Mouse (Mus musculus) cerebellum, adult 11 months (tissue): Measurements from ENCODE around the gene Ext2.

ENCODE experiments used
- DNase-seq: peaks from one replicate; pipeline ENCODE4 v3.0.0; 2022

Gene Ext2

GRCm38 (mm10) chr2:93665472-93665871, 156.9 kb downstream of the Ext2 start:
- DNase-seq: no peak

DNA sequence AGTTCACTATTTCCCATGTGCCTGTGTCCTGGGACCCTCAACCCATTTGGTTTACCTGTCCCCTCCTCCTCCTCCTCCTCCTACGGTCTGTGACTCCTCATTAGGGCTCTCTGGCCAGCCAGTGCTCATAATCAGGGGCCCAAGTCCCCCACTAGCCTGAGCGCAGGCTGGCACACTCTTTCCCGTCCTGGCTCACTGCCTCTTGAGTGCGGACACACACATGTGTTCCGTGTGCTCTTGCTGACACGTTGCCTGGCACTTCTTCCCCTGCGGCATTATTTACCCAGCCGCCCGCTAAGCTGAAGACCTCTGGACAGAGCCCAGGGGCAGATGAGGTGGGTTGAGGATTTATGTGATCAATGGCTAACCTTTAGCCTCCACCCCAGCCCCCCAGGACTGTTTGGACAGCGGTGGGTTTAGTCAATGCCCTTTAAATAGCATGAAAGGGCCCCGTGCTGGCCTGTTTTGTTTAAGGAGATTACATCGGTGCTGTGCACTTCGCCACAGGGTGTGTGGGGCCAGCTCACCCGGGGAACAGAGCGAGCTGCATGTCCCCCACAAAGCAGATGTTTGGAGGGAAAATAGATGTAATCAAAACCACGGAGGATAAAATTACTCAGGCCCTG, 160.0 kb downstream of the Ext2 start:
- DNase-seq: no peak

GRCm38 (mm10) chr2:93661096-93661495, 161.3 kb downstream of the Ext2 start:
- DNase-seq: no peak

DNA sequence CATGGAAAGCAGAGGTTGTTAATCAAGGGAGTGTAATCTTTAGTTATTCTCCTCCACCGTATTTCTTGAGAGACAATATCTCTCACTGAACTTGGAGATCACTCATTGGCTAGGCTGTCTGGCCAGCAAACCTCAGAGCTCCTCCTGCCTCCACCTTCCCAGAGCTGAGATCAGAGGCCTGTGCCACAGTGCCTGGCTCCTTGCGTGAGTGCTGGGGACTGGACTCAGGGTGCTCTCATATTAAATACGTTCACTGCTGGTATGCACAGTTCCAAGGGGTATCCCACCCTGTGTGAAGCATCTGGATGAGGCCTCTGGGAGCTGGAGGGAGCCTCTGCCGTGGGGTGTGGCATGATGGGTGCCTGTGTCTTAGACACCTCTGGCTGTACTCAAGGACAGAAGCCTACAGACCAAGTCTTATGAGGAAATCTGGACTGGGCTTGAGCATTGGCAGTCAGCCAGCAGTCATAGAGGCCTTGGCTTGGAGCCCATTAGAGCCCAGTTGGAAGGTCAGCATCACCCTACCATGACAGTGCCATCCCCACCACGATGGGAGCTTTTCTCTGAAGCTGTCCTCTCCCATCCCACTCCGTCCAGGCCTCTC, 162.6 kb downstream of the Ext2 start:
- no peak for DNase-seq

DNA sequence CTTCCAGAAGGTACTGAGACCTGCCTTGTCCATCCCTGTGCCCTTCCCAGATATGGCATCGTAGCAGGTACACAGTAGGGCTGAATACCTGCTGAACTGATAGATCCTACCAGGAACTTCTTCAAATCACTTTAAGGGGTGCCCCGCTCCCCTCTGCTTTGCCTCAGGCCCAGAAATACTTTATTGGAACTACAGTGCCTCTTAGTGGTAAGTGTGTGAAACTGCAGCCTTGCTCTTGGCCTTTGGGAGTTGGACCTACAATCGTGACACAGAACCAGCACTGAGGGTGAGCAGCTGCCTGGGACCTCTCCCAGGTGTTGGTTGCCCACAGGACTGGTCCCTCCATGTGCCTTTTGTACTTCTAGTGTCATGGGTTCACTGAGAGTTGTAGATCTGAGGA, 163.4 kb downstream of the Ext2 start:
- no peak for DNase-seq

DNA sequence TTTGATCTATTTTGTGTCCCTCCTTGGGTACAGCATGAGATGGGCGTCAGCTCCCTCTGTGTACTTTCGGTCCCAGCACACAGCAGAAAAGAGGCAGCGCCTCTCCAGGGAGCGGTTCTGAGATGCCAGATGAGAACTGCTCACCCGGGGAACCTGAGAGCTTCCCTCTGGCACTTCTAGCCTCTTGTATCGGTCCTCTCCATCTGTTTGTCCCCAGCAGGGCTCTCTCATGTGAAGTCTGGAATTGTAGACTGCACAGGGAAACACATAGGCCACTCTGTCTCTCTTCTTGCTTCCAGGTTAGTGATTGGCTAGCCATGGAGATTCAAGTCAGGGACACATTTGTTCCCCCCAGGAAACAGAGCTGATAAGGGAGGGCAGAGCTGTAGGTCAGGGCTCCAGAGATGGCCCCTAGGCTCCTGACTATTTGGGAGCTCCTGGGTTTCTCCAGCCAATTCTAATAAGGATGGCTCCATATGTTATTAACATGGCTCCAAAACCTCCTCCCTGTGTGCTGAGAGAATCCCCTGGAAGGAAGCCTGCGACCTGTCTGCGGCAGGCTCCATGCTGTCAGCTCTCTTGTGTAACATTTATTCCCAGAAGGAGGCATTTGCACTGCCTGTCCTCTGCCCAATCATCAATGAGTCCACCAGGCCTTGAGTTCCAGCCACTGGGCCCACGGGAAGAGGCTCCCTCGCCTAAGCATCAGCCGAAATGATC, 167.9 kb downstream of the Ext2 start:
- DNase-seq: no peak

DNA sequence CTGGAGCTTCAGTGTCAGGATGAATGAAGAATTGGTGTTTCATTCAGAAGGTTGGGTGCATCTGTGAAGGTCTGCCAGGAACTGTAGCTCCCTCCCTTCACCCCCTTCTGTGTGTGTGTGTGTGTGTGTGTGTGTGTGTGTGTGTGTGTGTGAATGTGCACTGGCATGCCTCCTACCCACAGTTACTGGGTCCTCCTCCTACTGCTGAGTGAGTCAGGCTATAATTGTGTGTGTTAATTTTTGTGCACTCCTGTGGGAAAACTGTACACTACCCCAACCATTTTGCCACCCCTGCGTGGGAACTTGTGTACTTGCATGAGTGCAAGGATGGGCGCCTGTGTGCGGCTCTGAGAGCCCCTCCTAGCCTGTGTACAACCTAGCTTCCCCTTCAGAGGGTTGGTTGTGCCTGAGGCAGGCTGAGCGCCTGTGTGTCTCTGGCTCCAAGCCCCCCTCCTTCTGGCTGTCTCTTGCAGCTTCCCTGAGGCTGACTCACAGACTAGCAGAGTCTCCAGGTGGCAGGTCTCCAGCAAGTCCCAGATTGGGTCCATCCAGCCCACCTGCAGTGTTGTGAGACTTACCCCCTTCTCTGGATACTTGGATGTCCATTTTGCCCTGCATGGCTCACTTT, 173.0 kb downstream of the Ext2 start:
- DNase-seq: no peak

DNA sequence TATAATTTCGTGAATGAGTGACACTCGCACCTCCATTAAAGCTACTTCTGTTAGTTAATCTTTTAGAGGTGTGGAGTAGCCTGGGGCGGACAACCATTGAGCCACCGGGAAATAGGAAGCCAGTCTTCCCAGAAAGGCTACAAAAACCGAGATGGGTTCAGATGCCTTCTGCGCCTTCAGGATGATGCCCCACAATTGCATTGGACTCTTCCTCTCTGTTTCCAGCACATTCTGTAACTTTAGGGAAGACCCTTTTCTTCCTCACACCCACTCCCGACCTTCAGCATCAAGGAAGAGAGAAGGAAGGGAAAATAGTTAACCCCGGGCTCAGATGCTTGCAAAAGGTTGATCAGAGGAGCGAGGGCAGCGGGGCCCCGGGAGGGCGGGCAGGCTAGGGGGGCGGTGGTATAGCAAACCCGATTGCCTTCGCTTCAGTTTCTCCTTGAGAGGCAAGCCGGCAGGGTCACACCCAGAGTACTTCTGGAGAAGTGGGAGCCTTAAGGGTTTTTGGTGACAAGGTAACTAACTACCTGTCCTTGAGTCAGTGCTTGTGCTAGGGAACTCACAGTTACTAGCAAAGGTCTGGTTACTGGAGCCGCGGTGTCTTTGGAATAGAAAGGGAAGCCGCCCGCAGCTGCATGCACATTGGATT, 174.3 kb downstream of the Ext2 start:
- DNase-seq: no peak

DNA sequence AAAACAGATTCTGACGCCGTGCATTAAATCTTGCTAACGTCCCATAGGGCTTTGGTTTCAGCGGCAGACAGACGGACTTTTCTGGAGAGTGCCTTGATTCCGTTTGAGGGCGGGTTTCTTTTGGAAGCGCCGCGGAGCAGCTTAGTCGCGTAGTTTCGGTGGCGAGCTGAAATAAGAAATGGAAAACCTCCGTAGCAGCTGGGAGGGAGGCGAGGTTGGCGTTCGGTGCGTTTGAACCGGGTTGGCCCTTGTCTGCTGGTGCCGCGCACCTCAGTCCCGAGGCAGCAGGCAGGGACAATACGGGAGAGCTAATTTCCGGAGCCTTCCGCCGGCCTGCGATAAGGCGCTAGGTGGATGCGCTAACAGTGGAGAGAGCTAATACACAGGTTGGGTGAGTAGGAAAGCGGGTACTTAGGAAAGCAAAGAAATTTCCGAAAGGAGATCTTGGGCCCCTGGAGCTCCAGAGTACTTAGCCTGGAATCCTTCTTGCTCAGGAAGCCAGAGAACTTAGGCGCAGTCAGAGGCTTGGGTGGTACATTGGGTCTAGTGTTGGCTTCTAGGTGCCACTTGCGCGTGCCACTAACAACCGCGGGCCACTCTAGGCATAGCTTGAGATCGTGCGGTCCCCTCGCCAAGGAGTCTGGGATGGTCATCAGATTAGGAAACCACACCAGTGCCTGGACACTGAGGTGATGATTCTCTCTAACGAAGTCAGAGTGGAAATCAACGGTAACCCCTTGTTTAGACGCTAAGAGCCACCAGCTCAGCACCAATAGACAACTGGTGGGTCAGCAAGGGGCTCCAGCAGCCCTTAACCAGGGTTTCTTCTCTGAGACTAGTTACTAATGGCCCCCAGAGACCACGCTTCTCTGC, 175.1 kb downstream of the Ext2 start:
- no peak for DNase-seq

GRCm38 (mm10) chr2:93645626-93646320, 176.6 kb downstream of the Ext2 start:
- no peak for DNase-seq

GRCm38 (mm10) chr2:93645197-93645596, 177.2 kb downstream of the Ext2 start:
- no peak for DNase-seq

GRCm38 (mm10) chr2:93644731-93645130, 177.6 kb downstream of the Ext2 start:
- no peak for DNase-seq

DNA sequence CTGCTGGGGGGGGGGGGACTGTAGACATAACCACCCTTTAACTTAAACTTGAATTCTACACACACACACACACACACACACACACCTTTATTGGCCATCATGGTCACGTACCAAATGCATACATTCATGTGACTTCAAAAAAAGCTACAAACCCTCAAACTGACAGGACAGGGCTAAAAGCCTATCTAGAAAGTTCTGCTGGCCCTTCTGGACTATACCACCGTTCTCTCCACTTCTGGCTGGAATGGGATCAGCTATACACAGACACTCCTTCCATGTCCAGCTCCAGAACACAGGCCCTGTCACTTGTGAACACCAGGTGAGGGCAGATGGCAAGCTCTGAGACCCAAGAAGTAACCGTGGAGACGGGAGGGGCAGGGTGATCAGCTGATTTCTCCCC, 178.1 kb downstream of the Ext2 start:
- no peak for DNase-seq

- DNase-seq: no peak
Observed at GRCm38 (mm10) chr2:93643403-93643780, 179.0 kb downstream of the Ext2 start.

DNA sequence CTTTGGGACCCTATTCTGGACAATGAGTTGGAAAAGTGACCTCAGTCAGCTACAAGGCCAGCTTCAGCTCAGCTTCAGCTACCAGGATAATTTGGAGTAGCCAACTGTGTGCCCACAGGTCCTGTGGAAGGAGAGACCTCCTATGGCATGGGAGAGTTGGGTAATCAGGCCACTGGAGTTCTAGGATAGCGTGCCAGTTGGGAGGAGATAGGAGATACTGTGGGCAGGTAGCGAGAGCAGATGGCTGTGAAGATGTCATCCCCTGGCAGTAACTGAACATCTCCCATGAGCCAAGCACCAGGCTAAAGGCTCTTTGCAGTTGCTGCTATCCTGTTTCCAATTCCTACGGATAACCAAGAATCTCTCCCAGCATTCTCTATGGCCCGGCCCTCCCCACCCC, 187.8 kb downstream of the Ext2 start:
- peak; percentile 36 for DNase-seq

GRCm38 (mm10) chr2:93624665-93625408, 197.5 kb downstream of the Ext2 start:
- DNase-seq: no peak

DNA sequence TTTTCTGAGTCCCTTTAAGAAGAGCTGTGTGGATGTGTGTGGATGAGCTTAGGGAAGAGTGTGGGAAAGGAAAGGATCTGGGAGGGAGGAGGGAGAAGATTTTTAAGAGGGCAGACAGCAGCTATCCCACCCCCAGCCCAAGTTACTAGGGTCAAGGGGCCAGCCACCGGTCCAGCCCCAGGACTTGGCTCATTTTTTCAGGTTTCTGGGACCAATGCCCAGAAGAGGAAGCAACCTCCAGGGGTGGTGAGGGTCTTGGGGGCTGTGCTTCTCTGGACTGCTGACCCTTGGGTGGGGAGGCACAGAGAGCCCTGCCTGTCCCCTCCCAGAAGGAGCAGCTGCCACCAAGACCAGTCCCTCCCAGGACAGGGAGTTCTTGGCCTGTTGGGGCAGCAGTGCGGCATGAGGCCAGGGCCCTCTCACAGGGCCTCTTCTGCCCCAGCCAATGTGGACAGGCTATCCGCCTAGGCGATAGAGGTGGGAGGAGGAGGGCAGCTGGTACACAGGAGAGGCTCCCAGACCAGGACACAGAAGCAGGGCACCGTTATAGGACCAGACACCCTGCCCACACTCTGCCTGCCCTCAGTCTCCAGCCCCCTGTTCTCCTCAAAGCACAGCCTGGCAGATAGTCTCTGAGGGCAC, 203.0 kb downstream of the Ext2 start:
- no peak for DNase-seq

DNA sequence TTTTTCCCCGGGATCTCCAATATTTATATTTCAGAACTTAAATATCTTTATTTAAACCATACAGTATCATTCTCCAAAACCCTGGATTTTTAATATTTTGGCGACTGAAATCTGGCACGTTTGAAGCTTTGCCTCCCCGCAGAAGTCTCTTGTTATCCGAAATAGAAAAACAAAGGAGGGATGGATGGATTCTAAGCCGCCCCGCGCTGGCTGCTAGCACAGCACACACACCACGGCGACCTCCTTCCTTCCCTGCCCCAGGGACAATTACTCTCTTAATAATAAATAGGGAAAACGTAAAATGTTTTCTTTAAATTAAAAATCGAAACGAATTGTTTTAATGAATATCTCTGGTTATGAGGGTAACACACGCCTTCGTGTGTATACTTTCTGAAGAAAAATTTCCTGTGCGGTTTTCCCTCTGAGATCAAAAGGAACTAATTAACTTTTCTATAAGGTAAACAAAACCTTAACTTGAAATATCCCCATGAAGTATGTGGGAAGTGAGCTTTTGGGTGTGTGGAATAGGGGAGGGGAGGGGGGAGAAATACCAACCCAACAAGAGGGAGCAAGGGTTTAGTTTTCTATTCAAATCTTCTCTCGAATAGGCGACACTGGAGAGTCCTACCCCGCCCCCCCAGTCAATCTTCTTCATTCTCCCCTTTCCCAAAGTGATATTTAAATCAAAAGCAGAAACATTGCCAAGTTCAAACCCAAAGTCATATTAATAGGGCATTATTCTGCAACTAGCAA, 203.7 kb downstream of the Ext2 start:
- DNase-seq: no peak

- DNase-seq: no peak
Observed at GRCm38 (mm10) chr2:93615845-93616689, 206.3 kb downstream of the Ext2 start.
